In genomic region chr10:10734561-10734960, GRCm38 (mm10) we compare ENCODE assay signal across 26 mouse cellular contexts. TPM values are rescaled to one million over a fixed set of nuclear protein-coding genes. Genes with fewer than 3 reads are reported as not detected.
DNase-seq lines count a peak whose midpoint lies in the region; ATAC-seq and TF ChIP-seq lines count a peak whose summit lies in the region.
"Had no signal": no experiment of that assay in that cellular context is flagged by ENCODE, and none has a peak within 500 bp of the region (broad histone marks: within the 10 kb centered on the region; RNA-seq: fewer than 3 reads in every experiment).

No protein-coding gene starts in this region.

- H3K9ac ChIP-seq in midbrain, postnatal 0 days (replicated peaks; ENCODE audit: low read length, poor library complexity, severe bottlenecking): no peak overlapping the region
- H3K9ac ChIP-seq in midbrain, embryonic 13.5 days (replicated peaks): no peak overlapping the region
- H3K9ac ChIP-seq in kidney, embryonic 15.5 days: no peak overlapping the region
- H3K9ac ChIP-seq in heart, embryonic 11.5 days (ENCODE audit: low read depth, low read length): no peak overlapping the region
- H3K9ac ChIP-seq: heart, embryonic 13.5 days; lung, embryonic 14.5 days; neural tube, embryonic 13.5 days had no signal

- no peaks in the 10 kb centered on the region for H3K9me3 ChIP-seq in midbrain, postnatal 0 days (ENCODE audit: low read length)
- no peaks in the 10 kb centered on the region for H3K9me3 ChIP-seq in midbrain, embryonic 13.5 days
- H3K9me3 ChIP-seq in embryonic facial prominence, embryonic 10.5 days: no peaks in the 10 kb centered on the region
- H3K9me3 ChIP-seq in kidney, embryonic 15.5 days (replicated peaks): no peaks in the 10 kb centered on the region
- no peaks in the 10 kb centered on the region for H3K9me3 ChIP-seq in heart, embryonic 11.5 days (replicated peaks; ENCODE audit: control insufficient read depth, low read length)
- H3K9me3 ChIP-seq: heart, embryonic 13.5 days; neural tube, embryonic 13.5 days had no signal

- no peak for TF ChIP-seq CTCF in midbrain, postnatal 0 days (IDR thresholded peaks at IDR 0.05)

- ATAC-seq in cerebellum, adult (ENCODE audit: insufficient number of reproducible peaks, low FRiP score, low TSS enrichment): peak; percentile 76
- no peak for ATAC-seq in midbrain, postnatal 0 days (ENCODE audit: low FRiP score)
- ATAC-seq in midbrain, embryonic 13.5 days: no peak
- ATAC-seq in kidney, embryonic 15.5 days (replicated peaks; ENCODE audit: low FRiP score): no peak
- no peak for ATAC-seq in heart, embryonic 11.5 days (replicated peaks; ENCODE audit: insufficient number of reproducible peaks, low FRiP score, low TSS enrichment)
- ATAC-seq: forebrain, embryonic 14.5 days; inflammation-experienced regulatory T-cells, adult 6 months had no signal

- no peaks in the 10 kb centered on the region for H3K27me3 ChIP-seq in midbrain, postnatal 0 days (ENCODE audit: insufficient read depth, low read length)
- no peaks in the 10 kb centered on the region for H3K27me3 ChIP-seq in midbrain, embryonic 13.5 days
- H3K27me3 ChIP-seq in embryonic facial prominence, embryonic 10.5 days (replicated peaks; ENCODE audit: low read depth, poor library complexity, severe bottlenecking): no peaks in the 10 kb centered on the region
- H3K27me3 ChIP-seq in kidney, embryonic 15.5 days: no peaks in the 10 kb centered on the region
- H3K27me3 ChIP-seq in heart, embryonic 11.5 days (ENCODE audit: control insufficient read depth, insufficient read depth, low read length): no peaks in the 10 kb centered on the region
- H3K27me3 ChIP-seq: heart, embryonic 13.5 days; neural tube, embryonic 13.5 days had no signal

- no peaks in the 10 kb centered on the region for H3K36me3 ChIP-seq in midbrain, postnatal 0 days (ENCODE audit: insufficient read depth, low read length)
- no peaks in the 10 kb centered on the region for H3K36me3 ChIP-seq in midbrain, embryonic 13.5 days
- H3K36me3 ChIP-seq in embryonic facial prominence, embryonic 10.5 days (replicated peaks): no peaks in the 10 kb centered on the region
- H3K36me3 ChIP-seq in kidney, embryonic 15.5 days: no peaks in the 10 kb centered on the region
- no peaks in the 10 kb centered on the region for H3K36me3 ChIP-seq in heart, embryonic 11.5 days (ENCODE audit: control insufficient read depth, insufficient read depth, low read length)
- H3K36me3 ChIP-seq: heart, embryonic 13.5 days; neural tube, embryonic 13.5 days had no signal

- H3K27ac ChIP-seq in midbrain, postnatal 0 days (ENCODE audit: low read depth, low read length): no peak overlapping the region
- no peak overlapping the region for H3K27ac ChIP-seq in midbrain, embryonic 13.5 days
- H3K27ac ChIP-seq in embryonic facial prominence, embryonic 10.5 days (replicated peaks): no peak overlapping the region
- H3K27ac ChIP-seq in kidney, embryonic 15.5 days: no peak overlapping the region
- no peak overlapping the region for H3K27ac ChIP-seq in heart, embryonic 11.5 days (ENCODE audit: low read depth, low read length)
- H3K27ac ChIP-seq: heart, embryonic 13.5 days; macrophage; neural tube, embryonic 13.5 days had no signal

- H3K4me1 ChIP-seq in midbrain, postnatal 0 days (ENCODE audit: insufficient read depth, low read length): no peaks in the 10 kb centered on the region
- no peaks in the 10 kb centered on the region for H3K4me1 ChIP-seq in midbrain, embryonic 13.5 days (replicated peaks)
- H3K4me1 ChIP-seq in embryonic facial prominence, embryonic 10.5 days: no peaks in the 10 kb centered on the region
- H3K4me1 ChIP-seq in kidney, embryonic 15.5 days: no peaks in the 10 kb centered on the region
- H3K4me1 ChIP-seq in heart, embryonic 11.5 days (ENCODE audit: control insufficient read depth, insufficient read depth, low read length): no peaks in the 10 kb centered on the region
- H3K4me1 ChIP-seq: neural tube, embryonic 13.5 days had no signal

- no peak overlapping the region for H3K4me3 ChIP-seq in midbrain, postnatal 0 days (ENCODE audit: low read depth, low read length)
- H3K4me3 ChIP-seq in midbrain, embryonic 13.5 days (replicated peaks): no peak overlapping the region
- no peak overlapping the region for H3K4me3 ChIP-seq in embryonic facial prominence, embryonic 10.5 days
- H3K4me3 ChIP-seq in kidney, embryonic 15.5 days (replicated peaks): no peak overlapping the region
- H3K4me3 ChIP-seq in heart, embryonic 11.5 days (ENCODE audit: low read depth, low read length): no peak overlapping the region
- H3K4me3 ChIP-seq: erythroblast, embryonic 14.5 days; heart, embryonic 13.5 days; neural tube, embryonic 13.5 days had no signal

- no peak for DNase-seq in cerebellum, adult 8-10 months
- peak; percentile 59 for DNase-seq in midbrain, postnatal 0 days (ENCODE audit: low spot score)
- DNase-seq in embryonic facial prominence, embryonic 10.5 days (ENCODE audit: low spot score): peak; percentile 8
- DNase-seq in kidney, adult 18-20 months: no peak
- DNase-seq: adrenal gland, postnatal 25 days; heart, postnatal 4 days; kidney, adult 9 months; kidney, postnatal 4 days; lung, embryonic 14.5 days; thymus, adult 18-20 months had no signal

- H3K4me2 ChIP-seq in midbrain, postnatal 0 days (ENCODE audit: low read depth, low read length, poor library complexity, severe bottlenecking): no peak overlapping the region
- H3K4me2 ChIP-seq in midbrain, embryonic 13.5 days (replicated peaks): no peak overlapping the region
- no peak overlapping the region for H3K4me2 ChIP-seq in kidney, embryonic 15.5 days
- no peak overlapping the region for H3K4me2 ChIP-seq in heart, embryonic 11.5 days
- H3K4me2 ChIP-seq: heart, embryonic 13.5 days; lung, embryonic 14.5 days; neural tube, embryonic 13.5 days had no signal

- WGBS in midbrain, postnatal 0 days: 50% methylated on average over 5 of the region's 5 CpGs
- WGBS in midbrain, embryonic 13.5 days: 72% methylated on average over 5 of the region's 5 CpGs
- 52% methylated on average over 5 of the region's 5 CpGs for WGBS in embryonic facial prominence, embryonic 10.5 days
- WGBS in kidney, embryonic 15.5 days: 59% methylated on average over 5 of the region's 5 CpGs
- 74% methylated on average over 5 of the region's 5 CpGs for WGBS in heart, embryonic 11.5 days (ENCODE audit: insufficient replicate concordance)

RNA-seq across cellular contexts. Expression of gene Gm10944, which starts 53.4 kb away (rescaled TPM):
- total RNA-seq in midbrain, postnatal 0 days (2014; rRNA removed): not detected in 2 replicates
- not detected in 2 replicates for polyA plus RNA-seq in midbrain, postnatal 0 days (2015; fragmentation: Nextera tagmentation; extraction: Ambion mirVana)
- polyA plus RNA-seq in midbrain, embryonic 13.5 days (2015; fragmentation: Nextera tagmentation; extraction: Ambion mirVana): not detected in 2 replicates
- not detected in 2 replicates for polyA plus RNA-seq in embryonic facial prominence, embryonic 10.5 days (2016; fragmentation: Nextera tagmentation; extraction: Ambion mirVana)
- polyA plus RNA-seq in kidney, embryonic 15.5 days (2015; fragmentation: Nextera tagmentation; extraction: Ambion mirVana): not detected in 2 replicates
- not detected in 2 replicates for polyA plus RNA-seq in heart, embryonic 11.5 days (2014; fragmentation: Nextera tagmentation; extraction: Ambion mirVana)
- total RNA-seq: adrenal gland, postnatal 25 days; heart, postnatal 4 days; layer of hippocampus, postnatal 25 days; left cerebral cortex, postnatal 36 days; liver, adult 2 months; monocyte, adult 5-6 weeks had no signal
- polyA plus RNA-seq: erythroblast, embryonic 14.5 days; forebrain, embryonic 14.5 days; gonadal fat pad, adult 2 months; heart, embryonic 13.5 days; inflammation-experienced regulatory T-cells, adult 6 months; liver, adult 2 months; lung, embryonic 14.5 days; macrophage; neural tube, embryonic 13.5 days; small intestine, adult 2 months had no signal

Comparison
In these comparisons a context has a peak if more than half of its experiments do, and no peak if none do; other contexts are left out.
1. DNase-seq: peak in midbrain, postnatal 0 days (single experiment) and embryonic facial prominence, embryonic 10.5 days (single experiment); none in cerebellum, adult 8-10 months (single experiment) and kidney, adult 18-20 months (single experiment).